Mouse (Mus musculus): ENCODE data around the gene Zfp108.

- TF ChIP-seq CTCF (IDR thresholded peaks at IDR 0.05; ENCODE audit: low read depth, low read length) (no peak), POLR2A (IDR thresholded peaks at IDR 0.05; ENCODE audit: insufficient read depth, low read length) (no peak)
These were observed 44.0 kb downstream of the Zfp108 start for GRCm38 (mm10) chr7:24298635-24298972.

All from ES-Bruce4 (cell line).